In genomic region chr5:36115519-36115918, GRCm38 (mm10) we compare ENCODE assay signal across 26 mouse cellular contexts.
DNase-seq lines count a peak whose midpoint lies in the region; ATAC-seq and TF ChIP-seq lines count a peak whose summit lies in the region.
"Had no signal": no experiment of that assay in that cellular context is flagged by ENCODE, and none has a peak within 500 bp of the region (broad histone marks: within the 10 kb centered on the region; RNA-seq: fewer than 3 reads in every experiment).

No protein-coding gene starts in this region.

- WGBS in hindbrain, embryonic 10.5 days, result 50% methylated on average over 7 of the region's 7 CpGs
- WGBS in hindbrain, embryonic 16.5 days, result 33% methylated on average over 7 of the region's 7 CpGs
- WGBS in neural tube, embryonic 13.5 days, result 38% methylated on average over 7 of the region's 7 CpGs
- 28% methylated on average over 7 of the region's 7 CpGs for WGBS in forebrain, postnatal 0 days
- WGBS in midbrain, embryonic 14.5 days, result 24% methylated on average over 7 of the region's 7 CpGs

- H3K27me3 ChIP-seq in hindbrain, embryonic 10.5 days (ENCODE audit: insufficient read depth, poor library complexity, severe bottlenecking), result no peaks in the 10 kb centered on the region; the same call in 1 of the 2 replicates
- H3K27me3 ChIP-seq in hindbrain, embryonic 16.5 days (replicated peaks; ENCODE audit: control insufficient read depth, insufficient read depth, low read length), result no peaks in the 10 kb centered on the region
- H3K27me3 ChIP-seq in neural tube, embryonic 13.5 days, result no peaks in the 10 kb centered on the region
- H3K27me3 ChIP-seq in forebrain, postnatal 0 days (ENCODE audit: insufficient read depth, low read length), result no peaks in the 10 kb centered on the region
- no peaks in the 10 kb centered on the region for H3K27me3 ChIP-seq in midbrain, embryonic 14.5 days (ENCODE audit: control insufficient read depth, insufficient read depth, low read length)
- H3K27me3 ChIP-seq: embryonic facial prominence, embryonic 15.5 days; liver, embryonic 12.5 days had no signal

- H3K27ac ChIP-seq in hindbrain, embryonic 10.5 days, result peak overlapping the region; percentile 72
- H3K27ac ChIP-seq in hindbrain, embryonic 16.5 days (ENCODE audit: low read depth, low read length), result no peak overlapping the region
- H3K27ac ChIP-seq in neural tube, embryonic 13.5 days (replicated peaks), result no peak overlapping the region
- no peak overlapping the region for H3K27ac ChIP-seq in forebrain, postnatal 0 days (ENCODE audit: low read depth, low read length)
- peak overlapping the region; percentile 37 for H3K27ac ChIP-seq in midbrain, embryonic 14.5 days (replicated peaks; ENCODE audit: low read depth, low read length)
- H3K27ac ChIP-seq: embryonic facial prominence, embryonic 10.5 days; embryonic facial prominence, embryonic 15.5 days; heart, embryonic 13.5 days; layer of hippocampus, adult 2 months; liver, embryonic 12.5 days had no signal

- no peaks in the 10 kb centered on the region for H3K9me3 ChIP-seq in hindbrain, embryonic 10.5 days
- H3K9me3 ChIP-seq in hindbrain, embryonic 16.5 days (ENCODE audit: control insufficient read depth, low read length), result no peaks in the 10 kb centered on the region
- no peaks in the 10 kb centered on the region for H3K9me3 ChIP-seq in neural tube, embryonic 13.5 days
- no peaks in the 10 kb centered on the region for H3K9me3 ChIP-seq in forebrain, postnatal 0 days (ENCODE audit: low read length)
- H3K9me3 ChIP-seq in midbrain, embryonic 14.5 days (ENCODE audit: control insufficient read depth, low read length), result no peaks in the 10 kb centered on the region
- H3K9me3 ChIP-seq: embryonic facial prominence, embryonic 10.5 days; embryonic facial prominence, embryonic 15.5 days; G1E; heart, embryonic 13.5 days; liver, embryonic 12.5 days had no signal

- no peaks in the 10 kb centered on the region for H3K36me3 ChIP-seq in hindbrain, embryonic 10.5 days
- no peaks in the 10 kb centered on the region for H3K36me3 ChIP-seq in hindbrain, embryonic 16.5 days (ENCODE audit: control insufficient read depth, insufficient read depth, low read length)
- H3K36me3 ChIP-seq in neural tube, embryonic 13.5 days, result no peaks in the 10 kb centered on the region
- no peaks in the 10 kb centered on the region for H3K36me3 ChIP-seq in forebrain, postnatal 0 days (ENCODE audit: insufficient read depth)
- no peaks in the 10 kb centered on the region for H3K36me3 ChIP-seq in midbrain, embryonic 14.5 days (ENCODE audit: control insufficient read depth, insufficient read depth, low read length)
- H3K36me3 ChIP-seq: embryonic facial prominence, embryonic 10.5 days; embryonic facial prominence, embryonic 15.5 days; G1E; heart, embryonic 13.5 days; liver, embryonic 12.5 days had no signal

- DNase-seq in hindbrain, embryonic 10.5 days (ENCODE audit: low spot score), result no peak
- no peak for DNase-seq in neural tube, embryonic 10.5 days (ENCODE audit: extremely low spot score, low spot score)
- no peak for DNase-seq in forebrain, postnatal 0 days
- peak; percentile 41 for DNase-seq in midbrain, embryonic 14.5 days
- DNase-seq in right cerebral cortex, adult 2 months (ENCODE audit: low spot score in 2 of 2), result no peak
- no peak for DNase-seq in frontal cortex, postnatal 14 days (ENCODE audit: low spot score in 2 of 2)
- DNase-seq: adrenal gland, postnatal 10 days; cerebellum, adult 2 months; cerebellum, postnatal 14 days; heart, postnatal 10 days; kidney, adult 18-20 months; kidney, postnatal 36 days; left cerebral cortex, postnatal 4 days; liver, postnatal 0 days; lung, postnatal 36 days; spleen, adult 18-20 months; thymus, adult 18-20 months; thymus, postnatal 25 days had no signal

- H3K9ac ChIP-seq in hindbrain, embryonic 16.5 days (ENCODE audit: low read depth, low read length), result no peak overlapping the region
- peak overlapping the region; percentile 26; the same call in 1 of the 2 replicates for H3K9ac ChIP-seq in neural tube, embryonic 13.5 days
- no peak overlapping the region for H3K9ac ChIP-seq in forebrain, postnatal 0 days
- no peak overlapping the region for H3K9ac ChIP-seq in midbrain, embryonic 14.5 days (replicated peaks; ENCODE audit: low read length)
- H3K9ac ChIP-seq: embryonic facial prominence, embryonic 15.5 days; heart, embryonic 13.5 days; liver, embryonic 12.5 days; liver, postnatal 0 days had no signal

- ATAC-seq in hindbrain, embryonic 16.5 days, result no peak
- no peak for ATAC-seq in neural tube, embryonic 13.5 days (ENCODE audit: low read depth)
- ATAC-seq in forebrain, postnatal 0 days, result peak; percentile 32; the same call in 1 of the 2 replicates
- 0 out of 2 replicates have a peak, but pooled peaks have one; percentile 5 for ATAC-seq in midbrain, embryonic 14.5 days (ENCODE audit: low FRiP score, low TSS enrichment)
- ATAC-seq: liver, embryonic 12.5 days; liver, postnatal 0 days had no signal

- no peak overlapping the region for H3K4me2 ChIP-seq in hindbrain, embryonic 16.5 days (ENCODE audit: low read length)
- no peak overlapping the region for H3K4me2 ChIP-seq in neural tube, embryonic 13.5 days
- no peak overlapping the region for H3K4me2 ChIP-seq in forebrain, postnatal 0 days (ENCODE audit: low read depth)
- H3K4me2 ChIP-seq in midbrain, embryonic 14.5 days (ENCODE audit: low read length), result no peak overlapping the region
- H3K4me2 ChIP-seq: embryonic facial prominence, embryonic 15.5 days; heart, embryonic 13.5 days; liver, embryonic 12.5 days had no signal

- TF ChIP-seq CTCF in forebrain, postnatal 0 days (IDR thresholded peaks at IDR 0.05; ENCODE audit: low read depth), result no peak

- H3K4me1 ChIP-seq in hindbrain, embryonic 10.5 days (replicated peaks), result peaks cover 84% of the 10 kb centered on the region
- peaks cover 14% of the 10 kb centered on the region for H3K4me1 ChIP-seq in hindbrain, embryonic 16.5 days (ENCODE audit: control insufficient read depth, insufficient read depth, low read depth, low read length)
- H3K4me1 ChIP-seq in neural tube, embryonic 13.5 days (replicated peaks), result peaks cover 64% of the 10 kb centered on the region
- H3K4me1 ChIP-seq in forebrain, postnatal 0 days (ENCODE audit: insufficient read depth), result 0 out of 2 replicates have a peak, but pooled peaks cover 5% of the 10 kb centered on the region
- peaks cover 37% of the 10 kb centered on the region for H3K4me1 ChIP-seq in midbrain, embryonic 14.5 days (ENCODE audit: control insufficient read depth, insufficient read depth, low read length)
- H3K4me1 ChIP-seq: liver, embryonic 12.5 days had no signal

- no peak overlapping the region for H3K4me3 ChIP-seq in hindbrain, embryonic 10.5 days
- H3K4me3 ChIP-seq in hindbrain, embryonic 16.5 days (ENCODE audit: low read length), result no peak overlapping the region
- H3K4me3 ChIP-seq in neural tube, embryonic 13.5 days, result no peak overlapping the region
- H3K4me3 ChIP-seq in forebrain, postnatal 0 days (ENCODE audit: low read depth, low read length), result no peak overlapping the region
- H3K4me3 ChIP-seq in midbrain, embryonic 14.5 days (replicated peaks; ENCODE audit: low read depth, low read length), result no peak overlapping the region
- H3K4me3 ChIP-seq: embryonic facial prominence, embryonic 10.5 days; embryonic facial prominence, embryonic 15.5 days; heart, embryonic 13.5 days; layer of hippocampus, adult 2 months; liver, embryonic 12.5 days had no signal

Comparison
In these comparisons a context has a peak if more than half of its experiments do, and no peak if none do; other contexts are left out.
1. H3K27ac ChIP-seq: peak in hindbrain, embryonic 10.5 days (single experiment) and midbrain, embryonic 14.5 days (single experiment); none in hindbrain, embryonic 16.5 days (single experiment), neural tube, embryonic 13.5 days (single experiment) and forebrain, postnatal 0 days (single experiment).
2. ATAC-seq: peak in forebrain, postnatal 0 days (single experiment) and midbrain, embryonic 14.5 days (single experiment); none in hindbrain, embryonic 16.5 days (single experiment) and neural tube, embryonic 13.5 days (single experiment).